Mouse (Mus musculus) heart, embryonic 12.5 days (tissue): ENCODE results near the gene Pfn3. TPM values are rescaled to one million over a fixed set of nuclear protein-coding genes. Genes with fewer than 3 reads are reported as not detected.

Experiments
- ATAC-seq: fragments of 200-750 bp; cut with Nextera tagmentation; 2 replicates; pipeline ENCODE4 v1.8.0; 2017; ENCODE audit warnings: moderate TSS enrichment, moderate library complexity; ENCODE audit not compliant: insufficient number of reproducible peaks, low FRiP score
- H3K27ac ChIP-seq: fragments of 300-500 bp; sonication (generic); 2 replicates; pipeline ENCODE4 v1.5.1; 2016; ENCODE audit warnings: mild to moderate bottlenecking, moderate library complexity; ENCODE audit not compliant: poor library complexity, severe bottlenecking
- H3K27me3 ChIP-seq: fragments of 300-500 bp; sonication (generic); replicated peaks from 2 replicates; pipeline ENCODE4 v1.6.1; 2016; ENCODE audit warnings: mild to moderate bottlenecking, moderate library complexity
- H3K36me3 ChIP-seq: fragments of 300-500 bp; sonication (generic); 2 replicates; pipeline ENCODE4 v1.6.1; 2016; ENCODE audit warnings: mild to moderate bottlenecking, moderate library complexity
- H3K4me1 ChIP-seq: fragments of 300-500 bp; sonication (generic); replicated peaks from 2 replicates; pipeline ENCODE4 v1.6.1; 2016; ENCODE audit warnings: mild to moderate bottlenecking
- H3K4me2 ChIP-seq: fragments of 300-500 bp; sonication (generic); 2 replicates; pipeline ENCODE4 v1.6.1; 2016; ENCODE audit warnings: mild to moderate bottlenecking, moderate library complexity
- H3K4me3 ChIP-seq: fragments of 300-500 bp; sonication (generic); 2 replicates; pipeline ENCODE4 v1.5.1; 2016; ENCODE audit warnings: mild to moderate bottlenecking
- H3K9ac ChIP-seq: fragments of 300-500 bp; sonication (generic); 2 replicates; pipeline ENCODE4 v1.6.1; 2016; ENCODE audit warnings: mild to moderate bottlenecking, moderate library complexity
- H3K9me3 ChIP-seq: fragments of 300-500 bp; sonication (generic); replicated peaks from 2 replicates; pipeline ENCODE4 v1.6.1; 2016; ENCODE audit warnings: mild to moderate bottlenecking, moderate library complexity
- WGBS: fragments of 180-500 bp; shearing (Covaris S2); methylation state at CpG from one replicate; pipeline ENCODE4 v1.1.7; 2016; 5-methylcytosine and 5-hydroxymethylcytosine counted together
- polyA plus RNA-seq: library from polyadenylated mRNA; unstranded; fragments of >200 nt; fragmentation: Nextera tagmentation; extraction: Ambion mirVana; gene quantifications from 2 replicates; pipeline ENCODE4 v1.2.1, GENCODE M21; 2016

Pfn3 gene
- polyA plus RNA-seq, 1 experiment from 2014 or later: not detected

DNA sequence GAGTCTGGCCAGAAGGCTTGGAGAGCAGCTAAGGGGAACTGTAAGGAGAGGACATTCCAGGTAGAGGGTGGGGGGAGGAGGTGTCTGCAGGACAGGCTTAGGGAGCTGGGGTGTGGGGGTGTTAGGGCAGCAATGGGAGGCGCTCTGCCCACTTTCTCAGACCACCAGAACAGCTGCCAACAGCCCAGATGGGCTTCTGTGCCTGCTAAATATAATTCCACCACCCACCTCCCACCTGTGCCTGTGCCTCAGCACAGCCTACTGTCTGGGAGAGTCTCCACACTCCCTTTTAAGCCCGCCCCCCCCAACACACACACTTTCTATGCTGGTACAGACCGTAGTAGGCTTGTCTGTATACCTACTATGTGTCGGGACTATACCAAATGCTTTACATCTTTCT, 33.2 kb downstream of the Pfn3 start:
- 0 out of 2 replicates have a peak, but pooled peaks cover 4% of the 10 kb centered on the region for H3K4me1 ChIP-seq
- H3K9me3 ChIP-seq: no peaks in the 10 kb centered on the region; the same call in 1 of the 2 replicates
- H3K9ac ChIP-seq: no peak overlapping the region
- H3K27ac ChIP-seq: no peak overlapping the region
- H3K4me2 ChIP-seq: no peak overlapping the region
- no peaks in the 10 kb centered on the region for H3K36me3 ChIP-seq
- H3K4me3 ChIP-seq: no peak overlapping the region
- WGBS: 76% methylated on average over 4 of the region's 4 CpGs
- no peak for ATAC-seq
- H3K27me3 ChIP-seq: peaks cover 77% of the 10 kb centered on the region

DNA sequence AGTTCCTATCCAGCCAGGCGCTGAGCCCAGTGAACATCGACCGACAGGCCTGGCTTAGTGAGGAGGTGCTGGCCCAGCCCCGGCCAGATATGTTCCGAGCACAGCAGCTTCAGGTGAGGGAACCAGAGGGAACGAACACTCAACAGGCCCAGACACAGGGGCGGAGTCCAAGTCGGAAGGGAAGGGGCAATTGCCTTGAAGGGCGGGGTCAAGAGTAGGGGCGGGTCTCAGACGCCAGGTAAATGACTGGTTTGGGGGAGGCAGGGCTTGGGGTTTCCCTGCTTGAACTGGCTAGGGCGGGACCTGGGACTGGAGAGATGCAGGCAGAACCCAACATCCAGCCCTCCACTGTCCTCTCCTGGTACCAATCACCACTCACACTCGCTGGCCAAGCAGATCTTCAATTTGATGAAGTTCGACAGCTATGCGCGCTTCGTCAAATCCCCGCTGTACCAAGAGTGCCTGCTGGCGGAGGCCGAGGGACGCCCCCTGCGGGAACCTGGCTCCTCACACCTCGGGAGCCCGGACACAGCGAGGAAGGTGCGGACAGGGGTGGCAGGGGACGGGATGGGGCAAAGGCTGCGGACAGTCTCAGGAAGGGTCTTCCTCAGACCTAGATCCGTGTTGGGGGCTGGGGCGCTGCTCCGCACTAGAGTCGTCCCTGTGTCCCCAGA, 36.0 kb downstream of the Pfn3 start:
- no peak overlapping the region for H3K4me3 ChIP-seq

DNA sequence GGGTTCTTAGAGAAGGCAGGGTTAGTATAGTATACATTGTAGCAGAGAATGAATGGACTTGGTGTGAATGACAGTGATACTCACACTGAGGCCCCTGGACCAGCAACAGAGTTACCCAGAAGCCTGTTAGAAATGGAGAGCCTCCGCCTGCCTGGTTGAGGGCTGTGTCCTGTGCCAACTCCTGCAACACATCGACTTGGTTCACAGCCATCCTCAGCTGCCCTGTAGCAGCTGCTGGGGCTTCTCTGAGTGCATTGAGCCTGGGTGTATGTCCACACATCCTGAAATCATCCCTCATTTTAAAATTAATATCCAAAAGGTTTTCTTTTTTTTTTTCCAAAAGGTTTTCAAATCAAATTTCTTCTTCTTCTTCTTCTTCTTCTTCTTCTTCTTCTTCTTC, 39.2 kb downstream of the Pfn3 start:
- H3K4me2 ChIP-seq: no peak overlapping the region
- H3K27ac ChIP-seq: no peak overlapping the region
- no peak for ATAC-seq
- 0 out of 2 replicates have a peak, but pooled peaks cover 4% of the 10 kb centered on the region for H3K4me1 ChIP-seq
- H3K9ac ChIP-seq: no peak overlapping the region
- no peaks in the 10 kb centered on the region for H3K36me3 ChIP-seq
- H3K9me3 ChIP-seq: no peaks in the 10 kb centered on the region
- no peak overlapping the region for H3K4me3 ChIP-seq
- peaks cover 86% of the 10 kb centered on the region for H3K27me3 ChIP-seq
- 72% methylated on average over 2 of the region's 2 CpGs for WGBS

More for the DNA sequence above, 36.0 kb downstream of the Pfn3 start:
- H3K9ac ChIP-seq: no peak overlapping the region
- H3K9me3 ChIP-seq: no peaks in the 10 kb centered on the region
- H3K36me3 ChIP-seq: no peaks in the 10 kb centered on the region
- H3K4me2 ChIP-seq: 0 out of 2 replicates have a peak overlapping the region, but pooled peaks have one; percentile 13
- WGBS: 4% methylated on average over 32 of the region's 32 CpGs
- no peak overlapping the region for H3K27ac ChIP-seq
- H3K4me1 ChIP-seq: 0 out of 2 replicates have a peak, but pooled peaks cover 4% of the 10 kb centered on the region
- peak; percentile 40; the same call in 1 of the 2 replicates for ATAC-seq
- peaks cover 86% of the 10 kb centered on the region for H3K27me3 ChIP-seq

DNA sequence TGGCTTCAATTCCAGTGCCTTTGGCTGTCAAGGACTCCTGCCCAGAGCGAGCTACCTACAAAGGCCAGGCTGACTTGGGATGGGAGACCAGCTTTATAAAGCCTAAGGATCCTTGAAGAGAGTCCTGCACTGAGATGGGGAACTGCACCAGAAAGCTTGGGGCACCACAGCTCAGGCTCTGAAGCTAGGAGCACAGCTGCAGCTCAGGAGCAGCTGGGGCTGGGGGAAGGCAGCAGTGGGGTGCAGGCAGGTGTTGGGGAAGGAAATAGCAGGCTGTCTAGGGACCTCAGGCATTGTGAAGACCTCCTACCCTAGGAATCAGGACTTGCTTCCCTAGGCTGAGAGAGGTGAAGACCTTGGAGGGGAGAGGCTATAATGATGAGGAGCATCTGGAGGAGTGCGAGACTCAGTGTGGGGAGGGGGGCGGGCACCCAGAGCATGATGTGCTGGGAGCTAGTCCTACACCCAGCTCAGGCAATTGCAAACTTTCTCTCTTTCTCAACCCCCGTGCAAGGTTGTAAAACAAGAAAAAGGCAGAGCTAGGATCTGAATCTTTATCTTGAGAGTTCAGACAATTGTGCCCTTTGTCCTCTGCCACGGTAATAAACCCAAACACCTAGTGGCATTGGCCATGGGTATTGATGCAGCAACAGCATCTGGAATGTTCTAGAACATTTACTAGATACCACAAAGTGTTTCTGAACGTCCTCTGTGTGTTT, 40.7 kb downstream of the Pfn3 start:
- H3K9me3 ChIP-seq: no peaks in the 10 kb centered on the region
- H3K36me3 ChIP-seq: no peaks in the 10 kb centered on the region
- no peak overlapping the region for H3K9ac ChIP-seq
- WGBS: 63% methylated on average over 6 of the region's 6 CpGs
- no peak overlapping the region for H3K4me3 ChIP-seq
- H3K4me1 ChIP-seq: peaks cover 11% of the 10 kb centered on the region
- H3K4me2 ChIP-seq: no peak overlapping the region
- H3K27me3 ChIP-seq: peaks cover 81% of the 10 kb centered on the region
- no peak for ATAC-seq
- H3K27ac ChIP-seq: no peak overlapping the region

DNA sequence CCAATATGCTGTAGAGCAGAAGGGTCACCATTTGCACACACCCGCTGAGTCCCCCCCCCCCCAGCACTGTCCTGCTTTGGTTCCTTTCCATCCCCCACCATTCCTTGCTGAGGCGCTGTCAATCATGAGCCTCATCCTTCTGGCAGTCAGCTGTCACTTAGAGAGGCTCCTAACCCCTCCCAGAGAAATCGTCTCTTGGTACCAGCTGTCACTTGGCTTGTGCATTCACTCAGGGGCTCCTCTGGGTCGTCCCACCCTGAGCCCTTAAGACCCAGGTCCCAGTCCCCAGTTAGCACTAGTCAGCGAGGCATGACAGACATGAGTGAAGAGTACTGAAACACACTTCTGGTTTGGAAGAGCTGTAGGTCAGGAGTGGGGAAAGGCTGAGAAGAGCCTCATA, 43.3 kb downstream of the Pfn3 start:
- H3K27me3 ChIP-seq: peaks cover 73% of the 10 kb centered on the region
- H3K9me3 ChIP-seq: no peaks in the 10 kb centered on the region
- H3K4me3 ChIP-seq: no peak overlapping the region
- 49% methylated on average over 5 of the region's 5 CpGs for WGBS
- H3K27ac ChIP-seq: no peak overlapping the region
- H3K4me2 ChIP-seq: no peak overlapping the region
- H3K9ac ChIP-seq: no peak overlapping the region
- no peaks in the 10 kb centered on the region for H3K36me3 ChIP-seq
- H3K4me1 ChIP-seq: peaks cover 11% of the 10 kb centered on the region
- ATAC-seq: no peak

DNA sequence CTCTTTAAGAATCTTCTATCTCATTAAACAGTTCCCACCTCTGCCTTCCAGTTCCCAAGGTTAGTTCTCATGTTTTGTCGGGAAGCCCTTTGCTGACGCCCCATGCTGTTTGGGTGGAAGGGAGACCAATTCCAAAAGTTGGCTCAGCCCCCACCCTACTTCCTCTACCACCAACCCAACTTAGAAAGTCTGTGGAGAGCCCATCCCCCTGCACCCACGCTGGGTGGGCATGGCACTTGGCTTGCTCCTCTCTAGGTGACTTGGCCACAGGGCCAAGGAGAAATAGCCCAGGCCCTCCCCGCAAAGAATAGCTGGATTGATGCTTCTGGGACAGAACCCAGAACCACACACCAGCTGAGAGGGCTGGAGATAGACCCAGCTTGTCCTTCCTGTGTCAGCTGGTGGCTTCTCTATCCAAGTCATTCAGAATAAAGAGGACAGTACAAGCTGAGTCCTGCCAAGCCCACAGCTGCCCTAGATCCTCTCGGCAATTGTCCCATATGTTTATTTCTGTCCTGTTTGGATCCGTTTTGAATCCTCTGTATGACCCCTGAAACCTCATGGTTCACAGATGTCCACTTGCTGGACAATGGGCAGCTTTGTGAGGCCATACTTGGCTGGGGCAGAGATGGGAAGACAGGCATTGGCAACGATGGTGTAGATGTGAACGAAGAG, 43.9 kb downstream of the Pfn3 start:
- ATAC-seq: no peak
- no peak overlapping the region for H3K4me2 ChIP-seq
- no peak overlapping the region for H3K9ac ChIP-seq
- no peak overlapping the region for H3K27ac ChIP-seq
- H3K9me3 ChIP-seq: no peaks in the 10 kb centered on the region
- H3K4me3 ChIP-seq: no peak overlapping the region
- H3K27me3 ChIP-seq: peaks cover 73% of the 10 kb centered on the region
- 67% methylated on average over 8 of the region's 8 CpGs for WGBS
- H3K4me1 ChIP-seq: peaks cover 11% of the 10 kb centered on the region
- H3K36me3 ChIP-seq: no peaks in the 10 kb centered on the region

DNA sequence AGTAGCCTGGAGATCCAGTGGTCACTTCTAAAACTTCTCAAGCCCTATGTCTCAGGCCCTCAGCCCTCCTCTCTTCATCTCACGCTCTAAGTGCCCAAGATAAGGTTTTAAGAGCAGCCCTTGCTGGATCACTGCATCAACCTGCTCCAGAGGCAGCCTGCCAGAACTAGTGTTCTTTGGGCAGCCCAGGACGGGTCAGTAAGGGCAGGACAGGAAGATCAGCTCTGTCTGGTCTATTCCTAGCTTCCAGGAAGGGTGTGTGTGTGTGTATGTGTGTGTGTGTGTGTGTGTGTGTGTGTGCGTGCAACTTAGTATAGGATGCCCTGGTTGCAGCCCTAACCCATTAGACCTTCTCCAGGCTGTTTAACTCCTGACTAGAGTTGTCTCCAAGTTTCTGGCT, 44.8 kb downstream of the Pfn3 start:
- no peak overlapping the region for H3K27ac ChIP-seq
- no peak overlapping the region for H3K9ac ChIP-seq
- H3K9me3 ChIP-seq: no peaks in the 10 kb centered on the region
- peaks cover 11% of the 10 kb centered on the region for H3K4me1 ChIP-seq
- H3K4me2 ChIP-seq: no peak overlapping the region
- H3K4me3 ChIP-seq: no peak overlapping the region
- 41% methylated on average over 3 of the region's 3 CpGs for WGBS
- peaks cover 66% of the 10 kb centered on the region for H3K27me3 ChIP-seq
- no peak; the same call in 1 of the 2 replicates for ATAC-seq
- H3K36me3 ChIP-seq: no peaks in the 10 kb centered on the region

DNA sequence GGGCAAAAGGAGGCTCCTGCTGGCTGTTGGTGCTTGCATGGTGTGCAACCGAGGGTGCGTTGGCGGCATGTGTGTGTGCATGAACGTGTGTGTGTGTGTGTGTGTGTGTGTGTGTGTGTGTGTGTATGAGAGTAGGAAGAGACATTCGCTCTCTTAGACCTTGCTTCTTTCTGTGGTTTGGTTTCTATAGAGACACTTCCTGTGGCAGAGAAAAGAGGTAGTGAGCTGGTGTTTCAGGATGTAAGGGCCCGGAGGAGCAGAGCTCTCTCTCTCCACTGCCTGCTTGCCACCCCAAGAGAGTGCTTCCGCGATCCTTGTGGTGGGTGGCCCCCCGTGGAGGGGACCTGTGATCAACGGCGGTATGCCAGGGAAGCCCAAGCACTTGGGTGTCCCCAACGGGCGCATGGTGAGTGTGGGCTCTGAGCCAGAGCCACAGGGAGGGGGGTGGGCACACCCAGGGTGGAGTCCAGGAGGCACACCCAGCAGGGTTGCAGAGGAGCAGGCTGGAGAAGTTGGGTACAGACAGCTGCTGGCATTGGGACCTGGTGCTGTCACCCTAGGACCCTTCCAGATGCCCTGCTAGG, 45.4 kb downstream of the Pfn3 start, which contains the start of gene Rgs14:
Gene Rgs14, plus strand, starts transcription at position 202 of the 584 bp plus-strand sequence.
- 0 out of 2 replicates have a peak, but pooled peaks have one; percentile 34 for ATAC-seq

DNA sequence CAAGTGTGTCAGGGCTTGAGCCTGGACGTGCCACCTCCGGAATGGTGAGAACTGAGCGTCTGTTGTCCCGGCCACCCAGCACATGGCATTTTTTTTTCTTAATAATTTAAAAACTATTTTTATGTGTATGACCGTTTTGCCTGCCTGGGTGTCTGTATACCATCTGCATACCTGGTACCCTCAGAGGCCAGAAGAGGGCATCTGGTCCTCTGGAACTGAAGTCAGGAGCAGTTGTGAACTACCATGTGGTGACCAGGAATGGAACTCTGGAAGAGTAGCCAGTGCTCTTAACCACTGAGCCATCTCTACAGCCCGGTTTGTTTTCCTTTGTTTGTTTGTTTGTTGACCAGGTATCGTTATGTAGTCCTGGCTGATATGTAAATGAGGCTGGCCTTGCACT, 46.6 kb downstream of the Pfn3 start:
- no peak overlapping the region for H3K4me3 ChIP-seq
- no peak overlapping the region for H3K9ac ChIP-seq
- WGBS: 74% methylated on average over 7 of the region's 7 CpGs
- H3K27ac ChIP-seq: no peak overlapping the region
- no peaks in the 10 kb centered on the region for H3K36me3 ChIP-seq
- peaks cover 11% of the 10 kb centered on the region for H3K4me1 ChIP-seq
- no peak for ATAC-seq
- H3K4me2 ChIP-seq: no peak overlapping the region
- no peaks in the 10 kb centered on the region for H3K9me3 ChIP-seq
- H3K27me3 ChIP-seq: peaks cover 50% of the 10 kb centered on the region

More for the DNA sequence above, 45.4 kb downstream of the Pfn3 start, which contains the start of gene Rgs14:
- H3K27me3 ChIP-seq: peaks cover 62% of the 10 kb centered on the region
- no peaks in the 10 kb centered on the region for H3K9me3 ChIP-seq
- no peak within 1 kb of the TSS for H3K9ac ChIP-seq
- H3K27ac ChIP-seq: no peak within 1 kb of the TSS
- 53% methylated on average over 13 of the region's 13 CpGs for WGBS
- no peak within 1 kb of the TSS for H3K4me3 ChIP-seq
- peaks cover 11% of the 10 kb centered on the region for H3K4me1 ChIP-seq
- no peaks in the 10 kb centered on the region for H3K36me3 ChIP-seq
- H3K4me2 ChIP-seq: peak within 1 kb of the TSS; percentile 16; the same call in 1 of the 2 replicates
